Mouse (Mus musculus) lung, embryonic 14.5 days (tissue): Measurements from ENCODE around the gene Rtn3. TPM values are rescaled to one million over a fixed set of nuclear protein-coding genes. Genes with fewer than 3 reads are reported as not detected.

Experiments used
- ATAC-seq: fragments of 200-750 bp; cut with Nextera tagmentation; 2 replicates; pipeline ENCODE4 v1.8.0; 2017; ENCODE audit warnings: mild to moderate bottlenecking, moderate TSS enrichment, moderate library complexity; ENCODE audit not compliant: insufficient read depth
- DNase-seq: peaks from one replicate; pipeline ENCODE4 v3.0.0-alpha.2; 2015
- H3K27ac ChIP-seq: fragments of 300-500 bp; sonication (generic); 2 replicates; pipeline ENCODE4 v1.5.1; 2014; ENCODE audit warnings: low read depth, mild to moderate bottlenecking, moderate library complexity
- H3K27me3 ChIP-seq: fragments of 300-500 bp; sonication (generic); 2 replicates; pipeline ENCODE4 v1.6.1; 2014; ENCODE audit warnings: low read length, control low read depth; ENCODE audit not compliant: insufficient read depth
- H3K36me3 ChIP-seq: fragments of 300-500 bp; sonication (generic); 2 replicates; pipeline ENCODE4 v1.6.1; 2014; ENCODE audit warnings: control low read depth; ENCODE audit not compliant: insufficient read depth
- H3K4me1 ChIP-seq: fragments of 300-500 bp; sonication (generic); 2 replicates; pipeline ENCODE4 v1.6.1; 2014; ENCODE audit warnings: antibody characterized with exemption, control low read depth; ENCODE audit not compliant: insufficient read depth
- H3K4me2 ChIP-seq: fragments of 300-500 bp; sonication (generic); 2 replicates; pipeline ENCODE4 v1.6.1; 2014; ENCODE audit warnings: mild to moderate bottlenecking
- H3K4me3 ChIP-seq: fragments of 300-500 bp; sonication (generic); 2 replicates; pipeline ENCODE4 v1.5.1; 2014; ENCODE audit warnings: low read depth, low read length
- H3K9ac ChIP-seq: fragments of 300-500 bp; sonication (generic); 2 replicates; pipeline ENCODE4 v1.6.1; 2014
- H3K9me3 ChIP-seq: fragments of 300-500 bp; sonication (generic); 2 replicates; pipeline ENCODE4 v1.6.1; 2016; ENCODE audit warnings: low read depth, low read length, control low read depth
- CTCF ChIP-seq: IDR thresholded peaks from 2 replicates; pipeline ENCODE4 v1.5.1; 2016; ENCODE audit warnings: antibody characterized with exemption, low read depth
- WGBS: fragments of 180-500 bp; shearing (Covaris S2); extraction: QIAGEN DNeasy Blood & Tissue Kit; methylation state at CpG from one replicate; pipeline ENCODE4 v1.1.7; 2014; 5-methylcytosine and 5-hydroxymethylcytosine counted together
- polyA plus RNA-seq: library from polyadenylated mRNA; unstranded; fragments of >200 nt; fragmentation: Nextera tagmentation; extraction: Ambion mirVana; gene quantifications from 2 replicates; pipeline ENCODE4 v1.2.1, GENCODE M21; 2014

Gene Rtn3
- polyA plus RNA-seq, 1 experiment from 2014 or later = 112 TPM

GRCm38 (mm10) chr19:7459370-7459769, 23.7 kb downstream of the Rtn3 start:
- no peak overlapping the region for H3K4me2 ChIP-seq
- TF ChIP-seq CTCF = no peak
- DNase-seq (no peak), ATAC-seq (no peak)
- H3K4me3 ChIP-seq = no peak overlapping the region
- H3K9me3 ChIP-seq = no peaks in the 10 kb centered on the region
- H3K9ac ChIP-seq = no peak overlapping the region
- no peak overlapping the region for H3K27ac ChIP-seq
- H3K4me1 ChIP-seq = no peaks in the 10 kb centered on the region
- no peaks in the 10 kb centered on the region for H3K27me3 ChIP-seq
- no peaks in the 10 kb centered on the region for H3K36me3 ChIP-seq
- 84% methylated on average over 2 of the region's 2 CpGs for WGBS

- no peak overlapping the region for H3K9ac ChIP-seq
- H3K4me3 ChIP-seq = no peak overlapping the region
- TF ChIP-seq CTCF = no peak
- no peaks in the 10 kb centered on the region for H3K36me3 ChIP-seq
- no peak overlapping the region for H3K4me2 ChIP-seq
- no peak for ATAC-seq
- H3K9me3 ChIP-seq = no peaks in the 10 kb centered on the region
- H3K27ac ChIP-seq = no peak overlapping the region
- no peaks in the 10 kb centered on the region for H3K4me1 ChIP-seq
- H3K27me3 ChIP-seq = no peaks in the 10 kb centered on the region
- no peak for DNase-seq
Observed at GRCm38 (mm10) chr19:7458901-7459300, 24.2 kb downstream of the Rtn3 start.

GRCm38 (mm10) chr19:7456803-7457202, 26.3 kb downstream of the Rtn3 start:
- no peak overlapping the region for H3K4me2 ChIP-seq
- WGBS = 55% methylated on average over 2 of the region's 2 CpGs
- H3K4me1 ChIP-seq = no peaks in the 10 kb centered on the region
- TF ChIP-seq CTCF = no peak
- no peak overlapping the region for H3K27ac ChIP-seq
- ATAC-seq (no peak), DNase-seq (no peak)
- no peak overlapping the region for H3K9ac ChIP-seq
- H3K9me3 ChIP-seq = no peaks in the 10 kb centered on the region
- no peaks in the 10 kb centered on the region for H3K27me3 ChIP-seq
- no peak overlapping the region for H3K4me3 ChIP-seq
- no peaks in the 10 kb centered on the region for H3K36me3 ChIP-seq

- H3K9ac ChIP-seq = no peak overlapping the region
- no peak overlapping the region for H3K4me3 ChIP-seq
- WGBS = 36% methylated on average over 1 of the region's 1 CpGs
- TF ChIP-seq CTCF = no peak
- H3K27ac ChIP-seq = no peak overlapping the region
- no peaks in the 10 kb centered on the region for H3K4me1 ChIP-seq
- no peaks in the 10 kb centered on the region for H3K9me3 ChIP-seq
- no peaks in the 10 kb centered on the region for H3K27me3 ChIP-seq
- H3K4me2 ChIP-seq = no peak overlapping the region
- ATAC-seq (no peak), DNase-seq (no peak)
- peaks cover 7% of the 10 kb centered on the region; the same call in 1 of the 2 replicates for H3K36me3 ChIP-seq
Observed at GRCm38 (mm10) chr19:7445596-7445995, 37.5 kb downstream of the Rtn3 start.

- Histone ChIP-seq H3K4me2 (no peak overlapping the region), H3K9ac (no peak overlapping the region), H3K4me3 (no peak overlapping the region), H3K27ac (no peak overlapping the region), H3K9me3 (no peaks in the 10 kb centered on the region), H3K36me3 (0 out of 2 replicates have a peak, but pooled peaks cover 7% of the 10 kb centered on the region), H3K27me3 (no peaks in the 10 kb centered on the region), H3K4me1 (no peaks in the 10 kb centered on the region)
- 57% methylated on average over 2 of the region's 2 CpGs for WGBS
- DNase-seq (no peak), ATAC-seq (no peak)
- no peak for TF ChIP-seq CTCF
Observed at GRCm38 (mm10) chr19:7445105-7445504, 38.0 kb downstream of the Rtn3 start.

GRCm38 (mm10) chr19:7441493-7441892, 41.6 kb downstream of the Rtn3 start:
- peak; percentile 92 for DNase-seq
- Histone ChIP-seq H3K27ac (no peak overlapping the region), H3K27me3 (no peaks in the 10 kb centered on the region), H3K4me1 (no peaks in the 10 kb centered on the region), H3K36me3 (0 out of 2 replicates have a peak, but pooled peaks cover 7% of the 10 kb centered on the region), H3K9ac (no peak overlapping the region), H3K4me2 (no peak overlapping the region), H3K4me3 (no peak overlapping the region), H3K9me3 (no peaks in the 10 kb centered on the region)
- WGBS = 47% methylated on average over 14 of the region's 14 CpGs
- TF ChIP-seq CTCF = peak; percentile 70
- ATAC-seq = peak; percentile 63; the same call in 1 of the 2 replicates

GRCm38 (mm10) chr19:7438295-7438694, 44.8 kb downstream of the Rtn3 start:
- no peak overlapping the region for H3K27ac ChIP-seq
- H3K9me3 ChIP-seq = no peaks in the 10 kb centered on the region
- H3K4me1 ChIP-seq = no peaks in the 10 kb centered on the region
- DNase-seq = no peak
- ATAC-seq = no peak
- no peak overlapping the region for H3K4me3 ChIP-seq
- TF ChIP-seq CTCF = no peak
- no peaks in the 10 kb centered on the region for H3K27me3 ChIP-seq
- no peak overlapping the region for H3K9ac ChIP-seq
- peaks cover 16% of the 10 kb centered on the region for H3K36me3 ChIP-seq
- no peak overlapping the region for H3K4me2 ChIP-seq
